Mouse (Mus musculus) gastrocnemius, adult 8-10 months (tissue): ENCODE measurements at regions not wholly inside any gene's neighbourhood (a gene's known extent, or its start where the extent isn't known, plus 50 kb on each side); places are given as distances from the start of the nearest gene placed in this dataset.

Experiments used
- DNase-seq, 2 experiments: peaks; one replicate each; pipeline ENCODE4 v3.0.0; 2022; ENCODE audit warnings: low spot score in 2 of 2

- DNase-seq, result no peak
These were observed 65.8 kb upstream of the Atp11b start for GRCm38 (mm10) chr3:35688111-35688510.

- no peak for DNase-seq
These were observed 65.1 kb upstream of the Atp11b start for GRCm38 (mm10) chr3:35688781-35689180.

DNA sequence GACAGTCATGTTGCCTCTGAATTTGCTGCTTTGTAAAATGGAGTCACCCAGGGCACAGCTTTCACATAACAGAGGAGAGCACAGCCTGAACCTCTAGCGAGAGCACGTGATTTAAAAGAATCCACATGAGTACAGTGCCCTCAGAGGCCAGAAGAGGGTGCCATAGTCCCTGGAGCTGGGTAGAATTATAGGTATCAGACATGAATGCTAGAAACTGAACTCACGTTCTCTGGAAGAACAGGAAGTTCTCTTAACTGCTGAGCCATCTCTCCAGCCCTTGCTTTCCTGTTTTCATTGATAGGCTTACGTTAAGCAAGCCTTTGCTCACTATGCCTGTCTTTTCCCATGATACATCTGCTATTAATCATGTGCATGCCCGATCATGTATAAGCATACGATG lies 60.9 kb upstream of the Atp11b start:
- DNase-seq, result peak; percentile 11 to 15

- no peak for DNase-seq
These were observed 60.4 kb upstream of the Atp11b start for GRCm38 (mm10) chr3:35693551-35693950.

DNA sequence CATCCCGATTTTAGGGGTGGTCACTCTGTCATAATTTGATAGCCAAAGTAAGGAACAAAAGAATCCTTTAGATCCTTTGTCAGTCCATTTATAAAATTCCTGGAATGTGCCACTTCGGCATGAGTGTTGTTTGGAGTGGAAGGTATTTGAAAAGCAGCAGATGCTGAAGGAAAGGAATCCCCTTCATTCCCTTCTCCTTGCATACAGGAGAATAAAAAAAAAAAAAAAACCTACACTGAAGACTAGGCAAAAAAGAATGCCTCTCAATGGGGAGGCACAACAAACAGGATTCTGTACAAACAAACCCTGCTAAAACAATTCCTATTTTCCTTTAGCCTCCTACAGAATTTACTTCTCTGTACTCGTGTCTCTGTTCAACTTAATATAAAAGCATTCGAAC lies 59.7 kb upstream of the Atp11b start:
- DNase-seq, result no peak

DNA sequence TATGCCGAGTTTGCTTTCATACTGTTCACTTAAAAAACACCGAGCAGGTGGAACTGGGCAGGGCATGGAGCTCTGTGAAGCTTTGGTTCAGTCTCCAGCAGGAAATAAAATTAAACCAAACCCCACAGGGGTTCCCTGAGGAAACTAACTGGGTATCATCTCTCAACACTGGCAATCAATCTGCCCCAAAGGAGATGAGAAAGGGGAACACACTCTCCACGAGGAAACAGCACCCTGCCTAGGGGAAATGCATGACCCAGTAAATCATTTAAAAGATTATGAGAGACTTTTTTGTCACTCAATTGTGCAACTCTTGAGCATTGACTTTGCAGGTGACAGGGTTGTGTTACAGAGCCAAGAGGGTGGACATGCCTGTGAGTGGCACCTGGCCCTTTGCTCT lies 58.0 kb upstream of the Atp11b start:
- DNase-seq, result no peak

- no peak for DNase-seq
These were observed 54.6 kb upstream of the Atp11b start for GRCm38 (mm10) chr3:35699266-35699665.

- no peak for DNase-seq
These were observed 53.9 kb upstream of the Atp11b start for GRCm38 (mm10) chr3:35699979-35700378.

DNA sequence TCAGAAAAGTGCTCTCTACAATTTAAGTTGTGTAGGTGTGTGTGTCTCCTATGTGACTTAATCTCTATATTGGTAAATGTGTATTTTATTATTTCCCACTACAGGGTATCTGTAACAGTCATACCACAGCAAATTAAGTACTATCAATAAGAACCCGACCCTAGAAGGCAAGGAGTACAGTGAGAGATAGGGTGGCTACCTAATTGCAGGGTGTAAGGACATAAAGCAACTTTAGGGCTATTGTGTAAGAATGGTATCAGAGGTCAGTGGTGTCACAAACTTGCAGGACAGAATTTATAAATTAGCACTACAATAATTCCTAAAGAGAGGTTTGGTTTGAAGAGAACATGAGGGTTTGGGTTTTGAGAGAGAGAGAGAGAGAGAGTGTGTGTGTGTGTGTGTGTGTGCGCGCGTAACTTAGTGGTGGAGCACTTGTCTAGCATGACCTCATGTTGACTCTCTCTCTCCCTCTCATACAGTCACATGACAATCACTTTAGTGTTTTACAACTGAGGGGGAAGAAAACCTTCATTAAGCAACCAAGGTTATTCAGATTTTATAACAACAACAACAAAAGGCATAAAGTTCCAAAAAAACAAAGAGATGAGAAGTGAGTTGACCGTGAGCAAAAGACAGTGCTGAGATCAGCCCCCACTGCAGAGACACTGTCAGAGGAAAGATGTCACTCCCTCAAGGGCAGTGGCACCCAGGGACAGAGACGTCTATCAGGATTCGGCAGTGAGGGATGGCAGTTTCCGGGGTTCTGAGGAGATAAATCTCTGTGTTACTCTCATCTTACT lies 50.2 kb upstream of the Atp11b start:
- no peak for DNase-seq
